Mouse (Mus musculus) bone marrow, adult 2 months (tissue): ENCODE measurements around the gene Best1. TPM values are rescaled to one million over a fixed set of nuclear protein-coding genes. Genes with fewer than 3 reads are reported as not detected.

Experiments used
- H3K27ac ChIP-seq: fragments of 200-500 bp; 2 replicates; pipeline ENCODE4 v1.5.1; 2012; ENCODE audit warnings: low read depth, mild to moderate bottlenecking, control low read depth, inconsistent platforms, low read length; ENCODE audit not compliant: control insufficient read depth, poor library complexity, insufficient read depth
- H3K4me1 ChIP-seq: fragments of 200-500 bp; 2 replicates; pipeline ENCODE4 v1.6.1; 2011; ENCODE audit warnings: low read length; ENCODE audit not compliant: control insufficient read depth, insufficient read depth
- H3K4me3 ChIP-seq: fragments of 200-500 bp; replicated peaks from 2 replicates; pipeline ENCODE3; 2011; ENCODE audit warnings: mild to moderate bottlenecking, low read depth, low read length, control low read depth; ENCODE audit not compliant: control insufficient read depth
- CTCF ChIP-seq: fragments of 200-500 bp; IDR thresholded peaks from 2 replicates; pipeline ENCODE4 v1.5.1; 2011; ENCODE audit warnings: low read length, control low read depth; ENCODE audit not compliant: control insufficient read depth, insufficient read depth
- POLR2A ChIP-seq: fragments of 200-500 bp; IDR thresholded peaks from 2 replicates; pipeline ENCODE4 v1.6.1; 2011; ENCODE audit warnings: low read depth, mild to moderate bottlenecking, control low read depth, low read length, borderline replicate concordance; ENCODE audit not compliant: control insufficient read depth
- WGBS: fragments of 180-500 bp; shearing (Covaris S2); methylation state at CpG from one replicate; pipeline ENCODE4 v1.1.7; 2018; 5-methylcytosine and 5-hydroxymethylcytosine counted together
- polyA plus RNA-seq: library from polyadenylated mRNA; stranded (reverse); fragments of >200 nt; gene quantifications from 2 replicates; pipeline ENCODE4 v1.2.4, GENCODE M21; 2011; ENCODE audit warnings: low replicate concordance; ENCODE audit not compliant: missing spikeins, insufficient read depth, insufficient read length

Gene Best1
- polyA plus RNA-seq, 1 experiment: not detected

DNA sequence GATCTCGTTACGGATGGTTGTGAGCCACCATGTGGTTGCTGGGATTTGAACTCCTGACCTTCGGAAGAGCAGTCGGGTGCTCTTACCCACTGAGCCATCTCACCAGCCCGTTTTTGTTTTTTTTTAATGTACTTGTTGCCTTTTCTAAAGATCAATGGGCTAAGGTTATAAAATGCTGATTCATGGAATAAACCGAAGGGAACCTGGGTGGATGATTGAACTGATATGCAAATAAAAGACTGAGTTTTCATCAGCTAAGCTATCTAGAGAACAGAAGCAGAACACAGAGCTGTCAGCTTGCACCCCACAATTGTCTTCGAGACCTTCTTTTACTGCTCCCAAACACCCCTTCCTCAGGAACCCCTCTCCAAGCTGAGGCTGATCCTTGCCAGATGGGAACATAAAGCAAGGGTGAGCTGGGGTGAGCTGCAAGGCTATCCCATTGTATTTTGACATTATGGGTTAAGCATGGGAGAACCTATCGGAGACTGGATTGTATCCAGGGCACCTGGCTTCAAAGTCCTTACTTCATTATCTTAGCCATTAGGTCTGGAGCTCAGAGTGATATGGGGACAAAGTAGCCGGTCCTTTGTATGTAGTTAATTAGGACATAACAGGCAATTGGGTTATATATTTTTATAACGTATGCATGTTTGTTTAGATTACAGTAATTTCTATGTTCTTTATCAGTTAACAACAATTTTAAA is 33.2 kb downstream of the Best1 start:
- TF ChIP-seq CTCF (no peak), POLR2A (no peak)
- Histone ChIP-seq H3K27ac (no peak overlapping the region), H3K4me3 (no peak overlapping the region), H3K4me1 (peaks cover 2% of the 10 kb centered on the region)
- WGBS: 73% methylated on average over 10 of the region's 10 CpGs

GRCm38 (mm10) chr19:9966096-9966867 is 35.2 kb downstream of the Best1 start:
- no peak overlapping the region for H3K4me3 ChIP-seq
- peaks cover 2% of the 10 kb centered on the region for H3K4me1 ChIP-seq
- no peak for TF ChIP-seq POLR2A
- TF ChIP-seq CTCF: no peak
- WGBS: 45% methylated on average over 2 of the region's 2 CpGs
- no peak overlapping the region for H3K27ac ChIP-seq

GRCm38 (mm10) chr19:9964205-9964916 is 37.1 kb downstream of the Best1 start:
- H3K4me1 ChIP-seq: peaks cover 2% of the 10 kb centered on the region
- H3K4me3 ChIP-seq: no peak overlapping the region
- H3K27ac ChIP-seq: no peak overlapping the region
- WGBS: 55% methylated on average over 7 of the region's 7 CpGs
- TF ChIP-seq CTCF: no peak

DNA sequence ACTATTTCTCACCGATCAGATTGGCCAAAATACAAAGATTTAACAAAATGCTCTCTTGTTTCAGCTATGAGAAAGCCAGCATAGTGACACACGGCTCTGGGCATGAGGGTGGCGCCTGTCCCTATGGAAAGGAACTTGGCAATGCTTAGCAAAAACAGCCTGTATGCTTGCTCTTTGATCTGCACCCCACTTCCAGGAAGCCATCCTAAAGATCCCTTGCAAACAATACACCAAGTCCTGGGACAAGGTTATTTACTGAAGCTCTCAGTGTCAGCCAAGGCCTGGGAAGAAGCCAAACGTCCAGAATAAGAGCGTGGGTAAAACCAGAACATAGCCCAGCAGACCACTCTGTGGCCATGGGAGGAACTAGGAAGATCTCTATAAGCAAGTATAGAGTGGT is 40.7 kb downstream of the Best1 start:
- Histone ChIP-seq H3K4me1 (no peaks in the 10 kb centered on the region), H3K27ac (no peak overlapping the region), H3K4me3 (no peak overlapping the region)
- WGBS: 83% methylated on average over 5 of the region's 5 CpGs
- TF ChIP-seq POLR2A (no peak), CTCF (no peak)

DNA sequence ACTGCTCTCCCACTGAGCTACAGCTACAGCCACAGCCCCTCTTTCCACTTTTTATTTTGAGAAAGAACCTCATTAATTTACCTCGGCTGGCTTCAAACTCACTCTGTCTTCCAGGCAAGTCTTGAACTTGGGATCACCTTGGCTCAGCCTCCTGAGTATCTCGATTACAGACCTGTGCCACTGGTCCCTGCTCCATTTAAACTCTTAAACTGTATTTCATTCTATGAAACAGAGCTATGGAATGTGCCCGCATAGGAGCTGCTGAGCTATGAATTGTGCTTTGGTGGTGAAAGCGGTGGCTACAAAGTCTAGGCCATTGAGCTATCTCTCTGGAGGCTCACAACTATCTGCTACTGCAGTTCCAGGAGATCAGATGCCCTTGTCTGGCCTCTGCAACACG is 43.5 kb downstream of the Best1 start:
- no peak overlapping the region for H3K4me3 ChIP-seq
- no peak for TF ChIP-seq POLR2A
- TF ChIP-seq CTCF: no peak
- peaks cover 3% of the 10 kb centered on the region; the same call in 1 of the 2 replicates for H3K4me1 ChIP-seq
- no peak overlapping the region for H3K27ac ChIP-seq
- WGBS: 82% methylated on average over 5 of the region's 5 CpGs

DNA sequence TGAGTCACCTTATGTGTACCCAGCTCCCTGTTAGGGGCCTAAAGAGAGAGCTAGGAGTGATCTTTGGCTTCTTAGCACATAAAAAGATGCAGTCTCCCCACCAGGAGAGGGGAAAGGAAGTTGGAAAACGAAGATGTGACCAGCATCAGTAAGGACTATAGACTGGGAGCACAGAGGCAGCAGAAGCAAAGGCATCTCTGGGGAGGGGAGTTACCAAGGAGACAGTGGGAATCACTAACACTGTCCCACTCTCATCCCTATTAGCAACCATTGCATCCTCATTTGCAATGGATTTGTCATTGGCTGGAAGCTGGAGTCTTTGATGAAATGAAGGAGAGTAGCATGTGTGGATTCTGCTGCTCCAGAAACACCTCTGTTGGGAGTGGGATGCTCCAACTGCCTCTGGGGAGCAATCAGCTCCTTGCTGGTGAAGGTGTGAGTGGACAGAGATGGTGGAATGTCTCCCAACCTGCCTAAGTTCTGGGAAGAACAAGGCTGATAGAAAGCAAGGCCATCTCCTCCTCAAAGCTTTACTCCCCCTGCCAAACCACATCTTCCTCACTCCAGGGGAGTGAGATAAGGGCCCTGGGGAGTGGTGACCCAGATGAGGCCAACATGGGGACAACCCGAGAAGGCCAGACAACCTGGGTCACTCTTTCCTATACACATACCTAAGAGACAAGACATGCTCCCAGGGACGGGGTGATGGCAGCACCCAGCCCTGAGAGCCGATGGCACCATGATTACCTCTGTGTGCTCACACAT is 44.6 kb downstream of the Best1 start:
- 66% methylated on average over 4 of the region's 4 CpGs for WGBS
- Histone ChIP-seq H3K4me3 (no peak overlapping the region), H3K27ac (no peak overlapping the region), H3K4me1 (peaks cover 4% of the 10 kb centered on the region; the same call in 1 of the 2 replicates)
- TF ChIP-seq CTCF (no peak), POLR2A (no peak)

GRCm38 (mm10) chr19:9955438-9955837 is 46.0 kb downstream of the Best1 start:
- no peak for TF ChIP-seq CTCF
- no peak for TF ChIP-seq POLR2A
- Histone ChIP-seq H3K4me3 (no peak overlapping the region), H3K27ac (no peak overlapping the region), H3K4me1 (peaks cover 4% of the 10 kb centered on the region; the same call in 1 of the 2 replicates)
- 49% methylated on average over 1 of the region's 1 CpGs for WGBS

DNA sequence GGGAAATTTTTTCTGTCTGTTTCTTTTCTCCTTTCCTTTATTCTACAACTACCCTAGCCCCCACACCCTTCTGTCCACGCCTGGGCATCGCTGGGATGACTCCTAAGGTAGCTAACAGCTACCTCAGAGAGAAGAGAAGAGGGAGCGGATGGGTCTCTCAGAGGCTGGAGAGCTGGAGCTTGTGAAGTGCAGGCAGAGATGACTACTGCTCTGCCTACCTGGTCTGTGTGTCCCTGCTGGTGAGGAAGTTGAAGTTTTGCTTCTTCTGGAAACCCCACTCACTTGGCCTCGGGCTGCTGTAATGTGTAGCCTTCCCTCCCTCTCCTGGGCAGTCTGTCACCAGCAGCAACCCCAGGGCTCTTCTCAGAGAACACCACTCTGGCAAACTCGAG is 46.6 kb downstream of the Best1 start:
- no peak for TF ChIP-seq POLR2A
- no peak for TF ChIP-seq CTCF
- H3K4me1 ChIP-seq: peaks cover 4% of the 10 kb centered on the region; the same call in 1 of the 2 replicates
- 18% methylated on average over 5 of the region's 5 CpGs for WGBS

More for the DNA sequence above, 46.6 kb downstream of the Best1 start:
- no peak overlapping the region for H3K4me3 ChIP-seq
- H3K27ac ChIP-seq: peak overlapping the region; percentile 73
